Mouse (Mus musculus) small intestine, adult 2 months (tissue): ENCODE measurements around the gene Fam98c. TPM values are rescaled to one million over a fixed set of nuclear protein-coding genes. Genes with fewer than 3 reads are reported as not detected.

Experiments
- H3K27ac ChIP-seq: fragments of 200-500 bp; 2 replicates; pipeline ENCODE4 v1.5.1; 2012; ENCODE audit warnings: low read depth, low read length, control low read depth, inconsistent platforms; ENCODE audit not compliant: insufficient read depth
- H3K27me3 ChIP-seq: fragments of 200-500 bp; 2 replicates; pipeline ENCODE4 v1.6.1; 2012; ENCODE audit warnings: mild to moderate bottlenecking, moderate library complexity, low read length, inconsistent platforms; ENCODE audit not compliant: control insufficient read depth, insufficient read depth
- H3K36me3 ChIP-seq: fragments of 200-500 bp; 2 replicates; pipeline ENCODE4 v1.6.1; 2012; ENCODE audit warnings: mild to moderate bottlenecking, low read length, control low read depth, inconsistent platforms; ENCODE audit not compliant: control insufficient read depth, insufficient read depth
- H3K4me1 ChIP-seq: fragments of 200-500 bp; 2 replicates; pipeline ENCODE4 v1.6.1; 2012; ENCODE audit warnings: low read length, inconsistent platforms, mixed read lengths; ENCODE audit not compliant: control insufficient read depth, insufficient read depth, insufficient read length
- H3K4me3 ChIP-seq: fragments of 200-500 bp; 2 replicates; pipeline ENCODE4 v1.5.1; 2012; ENCODE audit warnings: low read depth, mild to moderate bottlenecking, control low read depth, inconsistent platforms, low read length, moderate library complexity
- CTCF ChIP-seq: fragments of 200-500 bp; IDR thresholded peaks from 2 replicates; pipeline ENCODE4 v1.5.1; 2012; ENCODE audit warnings: low read depth, mild to moderate bottlenecking, control low read depth, inconsistent platforms, low read length, moderate library complexity, mixed read lengths; ENCODE audit not compliant: insufficient replicate concordance, insufficient read length; ENCODE audit errors: extremely low read depth
- POLR2A ChIP-seq: fragments of 200-500 bp; IDR thresholded peaks from 2 replicates; pipeline ENCODE4 v1.6.1; 2012; ENCODE audit warnings: low read depth, mild to moderate bottlenecking, control low read depth, inconsistent platforms, low read length, moderate library complexity
- WGBS: fragments of 180-500 bp; shearing (Covaris S2); methylation state at CpG from one replicate; pipeline ENCODE4 v1.1.7; 2018; 5-methylcytosine and 5-hydroxymethylcytosine counted together
- polyA plus RNA-seq: library from polyadenylated mRNA; depleted of rRNA; stranded (reverse); fragments of >200 nt; gene quantifications from 2 replicates; pipeline ENCODE4 v1.2.3, GENCODE M21; 2012

Gene Fam98c
- polyA plus RNA-seq, 1 experiment, result 216 TPM

GRCm38 (mm10) chr7:29137429-29137828 lies 18.6 kb downstream of the Fam98c start:
- Histone ChIP-seq H3K4me1 (no peaks in the 10 kb centered on the region), H3K27me3 (0 out of 2 replicates have a peak, but pooled peaks cover 7% of the 10 kb centered on the region), H3K4me3 (no peak overlapping the region), H3K36me3 (no peaks in the 10 kb centered on the region), H3K27ac (no peak overlapping the region)
- WGBS, result 36% methylated on average over 16 of the region's 16 CpGs
- TF ChIP-seq POLR2A, result no peak
- no peak for TF ChIP-seq CTCF

- Histone ChIP-seq H3K27me3 (0 out of 2 replicates have a peak, but pooled peaks cover 7% of the 10 kb centered on the region), H3K36me3 (no peaks in the 10 kb centered on the region), H3K27ac (no peak within 1 kb of the TSS), H3K4me3 (peak within 1 kb of the TSS; percentile 44), H3K4me1 (no peaks in the 10 kb centered on the region)
- WGBS, result 3% methylated on average over 17 of the region's 20 CpGs
- no peak for TF ChIP-seq CTCF
- no peak for TF ChIP-seq POLR2A
These were observed 21.2 kb downstream of the Fam98c start, which contains the start of gene Rasgrp4 for GRCm38 (mm10) chr7:29134693-29135386. TSS of gene Rasgrp4 (plus strand) at chr7:29134851.

- TF ChIP-seq POLR2A, result no peak
- no peak for TF ChIP-seq CTCF
- no peaks in the 10 kb centered on the region for H3K36me3 ChIP-seq
- H3K4me3 ChIP-seq, result no peak overlapping the region
- 15% methylated on average over 4 of the region's 4 CpGs for WGBS
- 0 out of 2 replicates have a peak, but pooled peaks cover 7% of the 10 kb centered on the region for H3K27me3 ChIP-seq
- no peak overlapping the region for H3K27ac ChIP-seq
- H3K4me1 ChIP-seq, result no peaks in the 10 kb centered on the region
These were observed 21.8 kb downstream of the Fam98c start for GRCm38 (mm10) chr7:29134230-29134629.

GRCm38 (mm10) chr7:29128725-29129124 lies 27.3 kb downstream of the Fam98c start:
- WGBS, result 91% methylated on average over 2 of the region's 2 CpGs
- H3K27me3 ChIP-seq, result no peaks in the 10 kb centered on the region; the same call in 1 of the 2 replicates
- H3K4me1 ChIP-seq, result peaks cover 3% of the 10 kb centered on the region; the same call in 1 of the 2 replicates
- H3K4me3 ChIP-seq, result no peak overlapping the region
- H3K36me3 ChIP-seq, result no peaks in the 10 kb centered on the region
- H3K27ac ChIP-seq, result no peak overlapping the region
- peak; percentile 64; the same call in 1 of the 2 replicates for TF ChIP-seq CTCF
- TF ChIP-seq POLR2A, result no peak

- H3K4me1 ChIP-seq, result peaks cover 3% of the 10 kb centered on the region; the same call in 1 of the 2 replicates
- no peak overlapping the region for H3K4me3 ChIP-seq
- no peaks in the 10 kb centered on the region for H3K36me3 ChIP-seq
- 13% methylated on average over 7 of the region's 7 CpGs for WGBS
- H3K27me3 ChIP-seq, result no peaks in the 10 kb centered on the region; the same call in 1 of the 2 replicates
- no peak overlapping the region for H3K27ac ChIP-seq
- TF ChIP-seq CTCF (peak; percentile 75; the same call in 1 of the 2 replicates), POLR2A (no peak)
These were observed 29.7 kb downstream of the Fam98c start for GRCm38 (mm10) chr7:29126173-29126915.

GRCm38 (mm10) chr7:29124970-29125369 lies 31.1 kb downstream of the Fam98c start, which contains the start of gene Ryr1:
TSS of gene Ryr1 (minus strand) at chr7:29125179.
- H3K4me3 ChIP-seq, result 0 out of 2 replicates have a peak within 1 kb of the TSS, but pooled peaks have one; percentile 6
- WGBS, result 1% methylated on average over 16 of the region's 16 CpGs
- TF ChIP-seq POLR2A (no peak), CTCF (no peak)

More at GRCm38 (mm10) chr7:29124970-29125369, 31.1 kb downstream of the Fam98c start, which contains the start of gene Ryr1:
- no peak within 1 kb of the TSS for H3K27ac ChIP-seq
- H3K36me3 ChIP-seq, result no peaks in the 10 kb centered on the region
- peaks cover 3% of the 10 kb centered on the region; the same call in 1 of the 2 replicates for H3K4me1 ChIP-seq
- no peaks in the 10 kb centered on the region; the same call in 1 of the 2 replicates for H3K27me3 ChIP-seq
